Mouse (Mus musculus) left cerebral cortex, postnatal 14 days (tissue): ENCODE measurements around the gene Eif5a. TPM values are rescaled to one million over a fixed set of nuclear protein-coding genes. Genes with fewer than 3 reads are reported as not detected.
A peak's percentile ranks its signal among the peaks of the same experiment; 100 is the strongest.
"Not testable (repeated sequence)": the region's sequence is repeated elsewhere in the genome, so short reads cannot be mapped to it uniquely, and the experiment has no call there.

Experiments used
- DNase-seq, 2 experiments: peaks; one replicate each; pipeline ENCODE4 v3.0.0; 2021 to 2022; ENCODE audit warnings: low spot score in 2 of 2, mixed read lengths in 1 of 2
- intact Hi-C: fragments of 180-260 bp; cut with DNase I; formaldehyde crosslinking; loops from one replicate; pipeline ENCODE4 v1.15.1; 2025
- total RNA-seq, 2 experiments: library from RNA; stranded (reverse); gene quantifications; 2 replicates each; pipeline ENCODE4 v1.2.3; 2021

Gene Eif5a
- total RNA-seq, 2 experiments from 2014 or later, result 468 to 473 TPM

GRCm38 (mm10) chr11:69930967-69931537 lies 9.3 kb upstream of the Eif5a start:
- intact Hi-C loops, result loop anchor here (5.0 kb wide), 1 partner anchor 281 kb away; the partner anchor contains the start of gene Slc16a11
- no peak for DNase-seq

GRCm38 (mm10) chr11:69930176-69930575 lies 8.4 kb upstream of the Eif5a start:
- intact Hi-C loops, result loop anchor here (5.0 kb wide), 1 partner anchor 282 kb away; the partner anchor contains the start of gene Slc16a11

GRCm38 (mm10) chr11:69929712-69930111 lies 8.0 kb upstream of the Eif5a start:
- no peak for DNase-seq
- intact Hi-C loops, result loop anchor here (5.0 kb wide), 1 partner anchor 283 kb away; the partner anchor contains the start of gene Slc16a11

More at GRCm38 (mm10) chr11:69930176-69930575, 8.4 kb upstream of the Eif5a start:
- not testable (repeated sequence) for DNase-seq

GRCm38 (mm10) chr11:69927501-69927900 lies 5.7 kb upstream of the Eif5a start:
- intact Hi-C loops, result no loop called here
- DNase-seq, result no peak

GRCm38 (mm10) chr11:69922796-69923195 lies 1.0 kb upstream of the Eif5a start:
- intact Hi-C loops, result no loop called here
- no peak for DNase-seq

GRCm38 (mm10) chr11:69922012-69922756 lies 426 bp upstream of the Eif5a start:
- no peak for DNase-seq
- intact Hi-C loops, result no loop called here

GRCm38 (mm10) chr11:69920266-69921031 lies 1.3 kb downstream of the Eif5a start:
- peak in 1 of 2 experiments; percentile 15 for DNase-seq
- intact Hi-C loops, result no loop called here

- DNase-seq, result peak; percentile 35 to 52
- intact Hi-C loops, result no loop called here
These were observed 2.0 kb downstream of the Eif5a start for GRCm38 (mm10) chr11:69919661-69920265.

- no peak for DNase-seq
These were observed 2.7 kb downstream of the Eif5a start for GRCm38 (mm10) chr11:69919053-69919452.

GRCm38 (mm10) chr11:69918118-69918517 lies 3.6 kb downstream of the Eif5a start:
- intact Hi-C loops, result no loop called here

More at GRCm38 (mm10) chr11:69919053-69919452, 2.7 kb downstream of the Eif5a start:
- intact Hi-C loops, result no loop called here

GRCm38 (mm10) chr11:69917379-69917948 lies 4.3 kb downstream of the Eif5a start:
- no peak for DNase-seq
- intact Hi-C loops, result no loop called here

More at GRCm38 (mm10) chr11:69918118-69918517, 3.6 kb downstream of the Eif5a start:
- DNase-seq, result no peak

- DNase-seq, intact Hi-C loops: not testable (repeated sequence)
These were observed 4.9 kb downstream of the Eif5a start for GRCm38 (mm10) chr11:69916652-69917378.

- DNase-seq, result no peak
- intact Hi-C loops, result no loop called here
These were observed 5.8 kb downstream of the Eif5a start for GRCm38 (mm10) chr11:69915667-69916627.

- intact Hi-C loops, result loop anchor here (5.0 kb wide), 1 partner anchor 243 kb away; the partner anchor contains the start of gene Eif4a1
- DNase-seq, result no peak
These were observed 6.8 kb downstream of the Eif5a start for GRCm38 (mm10) chr11:69914917-69915430.

GRCm38 (mm10) chr11:69914372-69914764 lies 7.4 kb downstream of the Eif5a start:
- no peak for DNase-seq
- intact Hi-C loops, result loop anchor here (5.0 kb wide), 1 partner anchor 242 kb away; the partner anchor contains the start of gene Eif4a1

GRCm38 (mm10) chr11:69913554-69914371 lies 8.0 kb downstream of the Eif5a start, which contains the start of gene Gps2:
Gene Gps2, plus strand, starts transcription at chr11:69913888.
- peak; percentile 92 to 95 for DNase-seq
- intact Hi-C loops, result loop anchor here (5.0 kb wide), 1 partner anchor 241 kb away; the partner anchor contains the start of gene Eif4a1
